8 mouse cellular contexts compared by ENCODE assay signal in the genomic region with DNA sequence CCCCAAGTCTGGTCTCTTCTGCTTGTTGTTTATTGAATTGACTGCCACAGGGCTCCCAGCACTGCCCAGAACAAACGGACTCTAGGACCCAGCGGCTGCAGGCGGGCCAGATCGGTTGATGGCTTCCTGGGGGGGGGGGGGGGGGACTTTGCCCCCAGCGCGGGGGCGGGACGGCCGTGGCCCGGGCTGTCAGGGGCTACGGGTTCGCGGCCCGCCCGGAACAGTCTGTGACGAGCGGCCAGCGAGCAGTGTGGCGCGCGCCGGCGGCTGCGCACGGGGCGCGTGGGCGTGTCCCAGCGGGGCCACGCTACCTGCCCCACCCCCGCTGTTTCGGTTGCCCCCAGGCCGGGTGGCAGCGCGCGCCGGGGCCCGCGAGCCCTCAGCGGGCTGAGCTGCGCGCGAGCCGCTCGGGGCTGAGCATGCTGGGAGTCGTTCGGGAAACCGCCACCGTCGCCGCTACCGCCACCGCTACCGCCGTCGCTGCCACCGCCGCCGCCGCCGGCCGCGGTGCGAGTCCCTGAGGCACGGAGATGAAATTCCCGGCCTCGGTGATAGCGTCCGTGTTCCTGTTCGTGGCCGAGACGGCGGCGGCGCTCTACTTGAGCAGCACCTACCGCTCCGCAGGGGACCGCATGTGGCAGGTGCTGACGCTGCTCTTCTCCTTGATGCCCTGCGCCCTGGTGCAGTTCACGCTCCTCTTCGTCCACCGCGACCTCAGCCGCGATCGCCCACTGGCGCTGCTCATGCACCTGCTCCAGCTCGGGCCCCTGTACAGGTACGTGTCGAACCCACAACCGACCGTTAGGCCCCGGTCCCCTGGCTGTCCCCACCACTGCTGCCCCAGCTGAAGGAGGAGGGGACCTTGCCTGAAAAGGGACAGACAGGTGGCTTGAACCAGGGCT. TPM values are rescaled to one million over a fixed set of nuclear protein-coding genes. Genes with fewer than 3 reads are reported as not detected.
DNase-seq lines count a peak whose midpoint lies in the region; ATAC-seq and TF ChIP-seq lines count a peak whose summit lies in the region.

A gene (plus strand): TSS at position 297 of the 902 bp plus-strand sequence.

- peak; percentile 68 to 70 for DNase-seq in B cell, adult 2 months
- DNase-seq in liver, embryonic 13.5 days = peak; percentile 74
- peak; percentile 34 to 50 for DNase-seq in natural killer cell, adult 2 months (ENCODE audit: low spot score in 2 of 2)

- peak within 1 kb of the TSS; percentile 62 for H3K4me3 ChIP-seq in bone marrow, adult 2 months (replicated peaks; ENCODE audit: control insufficient read depth, low read depth, low read length)
- peak within 1 kb of the TSS; percentile 77 for H3K4me3 ChIP-seq in heart, embryonic 12.5 days
- H3K4me3 ChIP-seq in kidney, embryonic 16.5 days (ENCODE audit: low read length) = peak within 1 kb of the TSS; percentile 59
- H3K4me3 ChIP-seq in liver, embryonic 13.5 days (replicated peaks) = peak within 1 kb of the TSS; percentile 77
- peak within 1 kb of the TSS; percentile 44 for H3K4me3 ChIP-seq in stomach, embryonic 14.5 days (ENCODE audit: low read depth, low read length)

- 0 out of 2 replicates have a peak, but pooled peaks cover 7% of the 10 kb centered on the region for H3K9me3 ChIP-seq in heart, embryonic 12.5 days (replicated peaks)
- H3K9me3 ChIP-seq in kidney, embryonic 16.5 days (ENCODE audit: low read length) = no peaks in the 10 kb centered on the region
- H3K9me3 ChIP-seq in liver, embryonic 13.5 days (replicated peaks) = no peaks in the 10 kb centered on the region
- H3K9me3 ChIP-seq in stomach, embryonic 14.5 days (ENCODE audit: control insufficient read depth, low read depth, low read length) = no peaks in the 10 kb centered on the region

- no peak for TF ChIP-seq CTCF in bone marrow, adult 2 months (IDR thresholded peaks at IDR 0.05; ENCODE audit: control insufficient read depth, insufficient read depth, low read length)

- peak within 1 kb of the TSS; percentile 96 for H3K27ac ChIP-seq in bone marrow, adult 2 months (ENCODE audit: control insufficient read depth, insufficient read depth, low read depth, low read length, poor library complexity)
- H3K27ac ChIP-seq in heart, embryonic 12.5 days (ENCODE audit: poor library complexity, severe bottlenecking) = peak within 1 kb of the TSS; percentile 57
- H3K27ac ChIP-seq in kidney, embryonic 16.5 days (ENCODE audit: low read length) = no peak within 1 kb of the TSS
- H3K27ac ChIP-seq in liver, embryonic 13.5 days = peak within 1 kb of the TSS; percentile 94
- H3K27ac ChIP-seq in stomach, embryonic 14.5 days (ENCODE audit: low read length) = no peak within 1 kb of the TSS

- H3K4me1 ChIP-seq in bone marrow, adult 2 months (ENCODE audit: control insufficient read depth, insufficient read depth, low read length) = no peaks in the 10 kb centered on the region; the same call in 1 of the 2 replicates
- no peaks in the 10 kb centered on the region for H3K4me1 ChIP-seq in heart, embryonic 12.5 days (replicated peaks)
- H3K4me1 ChIP-seq in kidney, embryonic 16.5 days (ENCODE audit: insufficient read depth, low read length) = no peaks in the 10 kb centered on the region
- H3K4me1 ChIP-seq in liver, embryonic 13.5 days (replicated peaks) = peaks cover 14% of the 10 kb centered on the region
- no peaks in the 10 kb centered on the region for H3K4me1 ChIP-seq in stomach, embryonic 14.5 days (ENCODE audit: control insufficient read depth, insufficient read depth, low read length)

- peak; percentile 79 for ATAC-seq in erythroblast, adult 5-6 weeks (replicated peaks; ENCODE audit: low FRiP score, poor library complexity, severe bottlenecking)
- ATAC-seq in heart, embryonic 12.5 days (ENCODE audit: insufficient number of reproducible peaks, low FRiP score) = peak; percentile 94
- ATAC-seq in kidney, embryonic 16.5 days (ENCODE audit: low FRiP score, low TSS enrichment) = peak; percentile 92
- peak; percentile 92 for ATAC-seq in liver, embryonic 13.5 days (ENCODE audit: low read depth)
- peak; percentile 87; the same call in 1 of the 2 replicates for ATAC-seq in stomach, embryonic 14.5 days (ENCODE audit: insufficient number of reproducible peaks, insufficient read depth, low FRiP score, low read depth)

- peak within 1 kb of the TSS; percentile 66 for H3K4me2 ChIP-seq in heart, embryonic 12.5 days
- H3K4me2 ChIP-seq in kidney, embryonic 16.5 days (replicated peaks; ENCODE audit: low read depth, low read length) = peak within 1 kb of the TSS; percentile 56
- H3K4me2 ChIP-seq in liver, embryonic 13.5 days = peak within 1 kb of the TSS; percentile 65
- peak within 1 kb of the TSS; percentile 39 for H3K4me2 ChIP-seq in stomach, embryonic 14.5 days (replicated peaks; ENCODE audit: low read depth, low read length)

- H3K9ac ChIP-seq in heart, embryonic 12.5 days = peak within 1 kb of the TSS; percentile 79
- H3K9ac ChIP-seq in kidney, embryonic 16.5 days (replicated peaks; ENCODE audit: low read length) = peak within 1 kb of the TSS; percentile 65
- peak within 1 kb of the TSS; percentile 90 for H3K9ac ChIP-seq in liver, embryonic 13.5 days
- peak within 1 kb of the TSS; percentile 18; the same call in 1 of the 2 replicates for H3K9ac ChIP-seq in stomach, embryonic 14.5 days (replicated peaks; ENCODE audit: low read depth, low read length)

- TF ChIP-seq POLR2A in bone marrow, adult 2 months (IDR thresholded peaks at IDR 0.05; ENCODE audit: borderline replicate concordance, control insufficient read depth, low read depth, low read length) = peak; percentile 24; the same call in 1 of the 2 replicates

- peaks cover 8% of the 10 kb centered on the region; the same call in 1 of the 2 replicates for H3K27me3 ChIP-seq in heart, embryonic 12.5 days (replicated peaks)
- no peaks in the 10 kb centered on the region for H3K27me3 ChIP-seq in kidney, embryonic 16.5 days (ENCODE audit: insufficient read depth, low read length)
- no peaks in the 10 kb centered on the region for H3K27me3 ChIP-seq in liver, embryonic 13.5 days
- H3K27me3 ChIP-seq in stomach, embryonic 14.5 days (ENCODE audit: control insufficient read depth, insufficient read depth, low read length) = no peaks in the 10 kb centered on the region

- 8% methylated on average over 82 of the region's 94 CpGs for WGBS in bone marrow, adult 2 months
- WGBS in heart, embryonic 12.5 days = 13% methylated on average over 70 of the region's 94 CpGs
- WGBS in kidney, embryonic 16.5 days = 12% methylated on average over 58 of the region's 94 CpGs
- 3% methylated on average over 81 of the region's 94 CpGs for WGBS in liver, embryonic 13.5 days (ENCODE audit: insufficient replicate concordance)
- WGBS in stomach, embryonic 14.5 days = 13% methylated on average over 44 of the region's 94 CpGs

- H3K36me3 ChIP-seq in heart, embryonic 12.5 days = no peaks in the 10 kb centered on the region
- H3K36me3 ChIP-seq in kidney, embryonic 16.5 days (ENCODE audit: insufficient read depth, low read length) = no peaks in the 10 kb centered on the region
- no peaks in the 10 kb centered on the region; the same call in 1 of the 2 replicates for H3K36me3 ChIP-seq in liver, embryonic 13.5 days
- no peaks in the 10 kb centered on the region for H3K36me3 ChIP-seq in stomach, embryonic 14.5 days (ENCODE audit: control insufficient read depth, insufficient read depth, low read length)

RNA-seq across cellular contexts. Expression of the gene that starts here (rescaled TPM):
- polyA plus RNA-seq in bone marrow, adult 2 months (2011; ENCODE audit: insufficient read depth, insufficient read length, low replicate concordance, missing spikeins) = 6.5 TPM in 2 replicates
- total RNA-seq in erythroblast, adult 5-6 weeks (2015; ENCODE audit: low replicate concordance) = 42.5 and 48.9 TPM in 2 replicates
- 35.4 and 46.2 TPM in 2 replicates for total RNA-seq in erythroblast, adult 5-6 weeks (2017; ENCODE audit: low replicate concordance)
- 9.5 and 10.6 TPM in 2 replicates for polyA plus RNA-seq in heart, embryonic 12.5 days (2016; fragmentation: Nextera tagmentation; extraction: Ambion mirVana)
- polyA plus RNA-seq in kidney, embryonic 16.5 days (2015; fragmentation: Nextera tagmentation; extraction: Ambion mirVana) = 1.2 and 1.3 TPM in 2 replicates
- polyA plus RNA-seq in liver, embryonic 13.5 days (2015; fragmentation: Nextera tagmentation; extraction: Ambion mirVana) = 18.2 and 26.5 TPM in 2 replicates
- polyA plus RNA-seq in stomach, embryonic 14.5 days (2014; fragmentation: Nextera tagmentation; extraction: Ambion mirVana) = 4.1 and 5.0 TPM in 2 replicates

Comparison
In these comparisons a context has a peak if more than half of its experiments do, and no peak if none do; other contexts are left out.
1. H3K27ac ChIP-seq: peak in bone marrow, adult 2 months (single experiment), heart, embryonic 12.5 days (single experiment) and liver, embryonic 13.5 days (single experiment); none in kidney, embryonic 16.5 days (single experiment) and stomach, embryonic 14.5 days (single experiment).
2. H3K9ac ChIP-seq: peak in every context shown above with its lines; median percentile 90 in liver, embryonic 13.5 days; 79 in heart, embryonic 12.5 days; 65 in kidney, embryonic 16.5 days; 18 in stomach, embryonic 14.5 days.
3. Peak in every context shown above with its lines, with median percentiles within 50 percentile points of each other: DNase-seq, H3K4me3 ChIP-seq, ATAC-seq and H3K4me2 ChIP-seq.